Mouse (Mus musculus) erythroblast, embryonic 14.5 days (primary cell): Measurements from ENCODE around the gene Rbm6. TPM values are rescaled to one million over a fixed set of nuclear protein-coding genes. Genes with fewer than 3 reads are reported as not detected.

ENCODE experiments used
- H3K27me3 ChIP-seq: 2 replicates; pipeline ENCODE4 v1.6.1; 2012; ENCODE audit warnings: inconsistent platforms; ENCODE audit not compliant: control insufficient read depth
- H3K36me3 ChIP-seq: 2 replicates; pipeline ENCODE4 v1.6.1; 2012; ENCODE audit warnings: mild to moderate bottlenecking, inconsistent platforms; ENCODE audit not compliant: control insufficient read depth
- H3K4me1 ChIP-seq: 2 replicates; pipeline ENCODE4 v1.6.1; 2012; ENCODE audit warnings: inconsistent platforms; ENCODE audit not compliant: control insufficient read depth
- H3K4me3 ChIP-seq: replicated peaks from 2 replicates; pipeline ENCODE3; 2012; ENCODE audit warnings: moderate library complexity, mild to moderate bottlenecking, inconsistent platforms
- H3K9me3 ChIP-seq: 2 replicates; pipeline ENCODE4 v1.6.1; 2012; ENCODE audit warnings: low read length, inconsistent platforms, mixed read lengths; ENCODE audit not compliant: control insufficient read depth
- GATA1 ChIP-seq: IDR thresholded peaks from 2 replicates; pipeline ENCODE4 v1.6.1; 2012; ENCODE audit warnings: low read length, inconsistent platforms, mixed read lengths
- TAL1 ChIP-seq: IDR thresholded peaks from 3 replicates; pipeline ENCODE4 v1.6.1; 2012; ENCODE audit warnings: low read length, inconsistent platforms, mixed read lengths
- polyA plus RNA-seq: library from polyadenylated mRNA; stranded (reverse); fragments of >175 nt; gene quantifications from 2 replicates; pipeline ENCODE4 v1.2.3, GENCODE M21; 2012

Rbm6 gene
- polyA plus RNA-seq, 1 experiment, result 2.9 TPM

DNA sequence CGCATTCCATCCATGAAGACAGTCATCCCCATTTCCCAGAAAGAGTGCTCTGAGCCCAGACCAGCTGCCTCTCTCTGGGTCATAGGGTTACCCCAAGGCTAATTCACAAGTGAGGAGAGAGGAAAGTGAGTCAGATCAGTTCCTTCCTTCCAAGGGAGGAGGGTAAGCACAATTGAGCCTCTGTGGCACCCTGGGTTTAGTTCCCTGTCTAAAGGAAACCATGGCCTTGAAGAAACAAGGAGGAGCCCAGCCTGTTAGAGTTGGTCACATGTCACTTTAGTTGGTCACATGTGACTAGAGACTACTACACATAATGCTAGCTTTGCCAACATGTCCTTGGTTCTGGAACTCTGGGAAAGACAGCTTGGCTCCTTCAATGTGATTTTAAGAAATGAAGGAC, 148.2 kb downstream of the Rbm6 start:
- H3K9me3 ChIP-seq, result no peaks in the 10 kb centered on the region
- no peak for TF ChIP-seq TAL1
- peaks cover 15% of the 10 kb centered on the region for H3K4me1 ChIP-seq
- H3K4me3 ChIP-seq, result no peak overlapping the region
- no peaks in the 10 kb centered on the region for H3K36me3 ChIP-seq
- peaks cover 16% of the 10 kb centered on the region for H3K27me3 ChIP-seq

- Histone ChIP-seq H3K4me1 (peaks cover 15% of the 10 kb centered on the region), H3K9me3 (no peaks in the 10 kb centered on the region), H3K4me3 (no peak overlapping the region), H3K36me3 (no peaks in the 10 kb centered on the region), H3K27me3 (peaks cover 19% of the 10 kb centered on the region)
- no peak for TF ChIP-seq TAL1
- no peak for TF ChIP-seq GATA1
These were observed 149.1 kb downstream of the Rbm6 start for GRCm38 (mm10) chr9:107723794-107724531.

Other genes starting within 250 kb of the Rbm6 start
- 75.1 and 87.2 TPM in 2 replicates for gene Gnai2, start 237.9 kb downstream of the Rbm6 start, polyA plus RNA-seq
- gene Slc38a3, start 203.7 kb downstream of the Rbm6 start, polyA plus RNA-seq, result 0.02 and 0.05 TPM in 2 replicates
- not detected in 2 replicates for gene Gnat1, start 193.5 kb downstream of the Rbm6 start, polyA plus RNA-seq
- gene Sema3f, start 162.8 kb downstream of the Rbm6 start, polyA plus RNA-seq, result 0.08 TPM in 1 of 2 replicates, not detected in the other
- gene Rbm5, start 102.2 kb downstream of the Rbm6 start, polyA plus RNA-seq, result 0.76 and 1.6 TPM in 2 replicates
- 0.77 and 0.89 TPM in 2 replicates for gene Mon1a, start 14.9 kb upstream of the Rbm6 start, polyA plus RNA-seq
- 0.01 and 0.02 TPM in 2 replicates for gene Mst1r, start 33.6 kb upstream of the Rbm6 start, polyA plus RNA-seq
- not detected in 2 replicates for gene Actl11, start 55.2 kb upstream of the Rbm6 start, polyA plus RNA-seq
- 0.01 TPM in 1 of 2 replicates, not detected in the other for gene Camkv, start 62.4 kb upstream of the Rbm6 start, polyA plus RNA-seq
- 0.72 and 0.97 TPM in 2 replicates for gene Traip, start 76.9 kb upstream of the Rbm6 start, polyA plus RNA-seq
- 14.4 and 22.3 TPM in 2 replicates for gene Uba7, start 102.3 kb upstream of the Rbm6 start, polyA plus RNA-seq
- gene Gm20661, start 109.8 kb upstream of the Rbm6 start, polyA plus RNA-seq, result 0.06 and 0.13 TPM in 2 replicates
- 15.9 and 16.0 TPM in 2 replicates for gene Inka1, start 112.6 kb upstream of the Rbm6 start, polyA plus RNA-seq
- 0.24 and 0.25 TPM in 2 replicates for gene Cdhr4, start 119.3 kb upstream of the Rbm6 start, polyA plus RNA-seq
- not detected in 2 replicates for gene Gm20662, start 123.1 kb upstream of the Rbm6 start, polyA plus RNA-seq
- gene Ip6k1, start 129.3 kb upstream of the Rbm6 start, polyA plus RNA-seq, result 18.1 and 20.8 TPM in 2 replicates
- gene Gmppb, start 176.0 kb upstream of the Rbm6 start, polyA plus RNA-seq, result 0.32 and 0.61 TPM in 2 replicates
- gene Amigo3, start 179.9 kb upstream of the Rbm6 start, polyA plus RNA-seq, result 0.01 and 0.08 TPM in 2 replicates
- 2.4 and 2.6 TPM in 2 replicates for gene Mst1, start 207.2 kb upstream of the Rbm6 start, polyA plus RNA-seq
- 107 and 276 TPM in 2 replicates for gene Rnf123, start 210.1 kb upstream of the Rbm6 start, polyA plus RNA-seq
- 47.5 and 65.3 TPM in 2 replicates for gene Apeh, start 221.4 kb upstream of the Rbm6 start, polyA plus RNA-seq